Mouse (Mus musculus) bone marrow, adult 2 months (tissue): ENCODE measurements around the gene Zic1. TPM values are rescaled to one million over a fixed set of nuclear protein-coding genes. Genes with fewer than 3 reads are reported as not detected.

Source experiments
- H3K27ac ChIP-seq: fragments of 200-500 bp; 2 replicates; pipeline ENCODE4 v1.5.1; 2012; ENCODE audit warnings: low read depth, mild to moderate bottlenecking, control low read depth, inconsistent platforms, low read length; ENCODE audit not compliant: control insufficient read depth, poor library complexity, insufficient read depth
- H3K4me1 ChIP-seq: fragments of 200-500 bp; 2 replicates; pipeline ENCODE4 v1.6.1; 2011; ENCODE audit warnings: low read length; ENCODE audit not compliant: control insufficient read depth, insufficient read depth
- H3K4me3 ChIP-seq: fragments of 200-500 bp; replicated peaks from 2 replicates; pipeline ENCODE3; 2011; ENCODE audit warnings: mild to moderate bottlenecking, low read depth, low read length, control low read depth; ENCODE audit not compliant: control insufficient read depth
- CTCF ChIP-seq: fragments of 200-500 bp; IDR thresholded peaks from 2 replicates; pipeline ENCODE4 v1.5.1; 2011; ENCODE audit warnings: low read length, control low read depth; ENCODE audit not compliant: control insufficient read depth, insufficient read depth
- POLR2A ChIP-seq: fragments of 200-500 bp; IDR thresholded peaks from 2 replicates; pipeline ENCODE4 v1.6.1; 2011; ENCODE audit warnings: low read depth, mild to moderate bottlenecking, control low read depth, low read length, borderline replicate concordance; ENCODE audit not compliant: control insufficient read depth
- WGBS: fragments of 180-500 bp; shearing (Covaris S2); methylation state at CpG from one replicate; pipeline ENCODE4 v1.1.7; 2018; 5-methylcytosine and 5-hydroxymethylcytosine counted together
- polyA plus RNA-seq: library from polyadenylated mRNA; stranded (reverse); fragments of >200 nt; gene quantifications from 2 replicates; pipeline ENCODE4 v1.2.4, GENCODE M21; 2011; ENCODE audit warnings: low replicate concordance; ENCODE audit not compliant: missing spikeins, insufficient read depth, insufficient read length

The Zic1 gene
- polyA plus RNA-seq, 1 experiment = not detected

DNA sequence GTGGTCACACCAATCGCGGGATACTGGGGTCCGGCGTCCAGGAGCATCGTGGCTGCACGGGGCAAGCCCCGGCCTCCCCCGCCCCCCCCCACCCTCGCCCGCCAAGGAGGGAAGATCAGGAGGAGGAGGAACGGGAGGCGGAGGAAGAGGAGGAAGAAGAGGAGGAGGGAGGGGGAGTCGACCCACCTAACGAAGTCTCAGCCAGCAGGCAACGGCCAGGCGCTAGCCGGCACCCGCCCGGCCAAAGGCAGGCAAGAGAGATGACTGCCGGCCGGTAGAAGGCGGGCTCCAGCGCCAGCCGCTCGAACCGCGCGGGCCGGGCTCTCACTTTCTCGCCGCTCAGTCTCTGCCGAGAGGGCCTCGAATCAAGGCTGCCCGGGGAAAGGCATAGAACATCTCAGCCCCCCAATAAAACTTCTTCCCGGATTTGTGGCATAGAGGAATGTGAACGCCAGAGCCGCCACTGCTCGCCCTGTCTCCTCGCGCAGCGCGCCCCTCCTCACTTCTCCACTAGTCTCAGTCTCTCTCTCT lies 574 bp downstream of the Zic1 start:
- no peak for TF ChIP-seq POLR2A
- Histone ChIP-seq H3K27ac (no peak overlapping the region), H3K4me1 (no peaks in the 10 kb centered on the region), H3K4me3 (no peak overlapping the region)
- WGBS = 4% methylated on average over 42 of the region's 42 CpGs

DNA sequence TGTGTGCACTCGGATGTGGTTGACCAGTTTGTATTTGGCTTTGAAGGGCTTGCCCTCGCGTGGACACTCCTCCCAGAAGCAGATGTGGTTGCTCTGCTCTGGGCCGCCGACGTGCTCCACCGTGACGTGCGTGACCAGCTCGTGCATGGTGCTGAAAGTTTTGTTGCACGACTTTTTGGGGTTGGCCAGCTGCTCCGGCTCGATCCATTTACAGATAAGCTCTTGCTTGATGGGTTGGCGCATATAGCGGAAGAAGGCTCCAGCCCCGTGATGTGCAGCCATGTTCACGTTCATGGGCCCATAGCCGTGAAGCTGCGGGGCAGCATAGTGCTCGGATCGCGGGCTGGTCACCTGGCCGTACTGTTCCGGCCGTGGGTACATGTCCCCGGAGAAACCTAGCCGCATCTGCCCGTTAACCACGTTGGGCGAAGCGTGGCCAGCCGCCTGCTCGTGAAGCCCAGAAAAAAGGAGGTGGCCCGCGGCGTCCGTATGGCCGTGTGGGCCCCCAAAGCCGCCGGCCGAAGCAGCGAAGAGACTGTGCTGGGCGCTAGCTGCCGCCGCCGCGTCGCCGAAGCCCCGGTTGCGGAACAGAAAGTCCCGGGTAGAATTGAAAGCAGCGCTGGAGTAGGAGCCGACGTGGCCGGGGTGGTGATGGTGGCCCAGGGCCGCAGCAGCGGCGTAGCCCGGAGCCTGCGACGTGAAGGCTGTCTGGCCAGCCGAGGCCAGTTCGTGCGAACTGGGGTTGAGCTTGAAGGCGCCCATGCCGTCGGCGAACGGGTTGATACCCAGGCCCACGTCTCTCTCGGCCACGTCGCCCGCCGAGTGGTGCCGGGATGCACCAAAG lies 1.3 kb downstream of the Zic1 start:
- TF ChIP-seq CTCF (no peak), POLR2A (no peak)
- H3K27ac ChIP-seq = no peak overlapping the region
- no peaks in the 10 kb centered on the region for H3K4me1 ChIP-seq
- 3% methylated on average over 77 of the region's 77 CpGs for WGBS
- peak overlapping the region; percentile 16 for H3K4me3 ChIP-seq

DNA sequence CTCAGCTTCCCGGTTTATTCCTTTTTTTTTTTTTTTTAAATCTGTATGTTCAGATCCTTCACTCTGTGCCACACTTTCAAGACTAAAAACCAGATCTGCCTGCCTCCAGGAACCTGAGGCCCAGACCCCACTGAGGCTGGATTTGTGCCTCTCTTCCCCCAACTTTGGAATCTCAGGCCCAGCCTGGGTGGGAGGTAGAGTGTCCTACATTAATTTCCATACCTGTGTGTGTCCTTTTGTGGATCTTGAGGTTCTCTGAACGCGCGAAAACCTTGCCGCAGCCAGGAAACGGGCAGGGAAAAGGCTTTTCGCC lies 1.8 kb downstream of the Zic1 start:
- Histone ChIP-seq H3K4me3 (no peak overlapping the region), H3K4me1 (no peaks in the 10 kb centered on the region), H3K27ac (no peak overlapping the region)
- WGBS = 3% methylated on average over 7 of the region's 7 CpGs
- TF ChIP-seq POLR2A (no peak), CTCF (no peak)

DNA sequence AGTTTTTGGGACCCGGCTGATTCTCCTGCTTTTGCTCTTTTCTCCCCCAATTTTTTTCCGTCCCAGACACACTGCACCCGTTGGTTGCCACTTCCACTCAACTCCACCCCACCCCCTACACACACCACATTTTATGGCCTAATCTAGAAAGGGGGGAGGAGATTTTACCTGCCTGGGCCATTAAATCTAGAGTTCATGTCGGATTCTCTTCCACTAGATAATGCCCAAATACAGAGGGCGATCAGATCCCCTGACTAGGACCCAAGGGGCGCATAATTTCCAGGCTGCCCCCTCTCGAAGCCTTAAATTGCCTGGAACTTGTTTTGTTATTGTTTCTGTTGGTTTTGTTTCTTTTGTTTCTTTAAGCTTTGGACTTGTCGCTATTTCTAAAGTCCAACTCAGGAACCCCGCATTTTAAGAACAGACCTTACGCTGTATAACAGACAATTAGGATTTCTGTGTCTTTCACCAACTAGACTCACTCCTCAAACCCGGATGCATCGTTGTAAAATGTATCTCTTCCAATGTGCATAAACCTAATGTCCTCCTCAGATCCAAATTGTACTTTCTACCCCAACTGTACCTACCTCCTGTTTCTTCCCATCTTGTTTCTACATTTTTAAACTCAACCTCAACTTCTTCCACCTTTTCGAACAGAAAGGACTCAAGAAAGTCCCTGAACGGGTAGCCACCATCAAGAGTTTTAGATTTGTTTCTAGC lies 2.4 kb downstream of the Zic1 start:
- no peak overlapping the region for H3K27ac ChIP-seq
- no peak overlapping the region for H3K4me3 ChIP-seq
- no peaks in the 10 kb centered on the region for H3K4me1 ChIP-seq
- TF ChIP-seq POLR2A = no peak
- no peak for TF ChIP-seq CTCF
- WGBS = 12% methylated on average over 14 of the region's 14 CpGs

DNA sequence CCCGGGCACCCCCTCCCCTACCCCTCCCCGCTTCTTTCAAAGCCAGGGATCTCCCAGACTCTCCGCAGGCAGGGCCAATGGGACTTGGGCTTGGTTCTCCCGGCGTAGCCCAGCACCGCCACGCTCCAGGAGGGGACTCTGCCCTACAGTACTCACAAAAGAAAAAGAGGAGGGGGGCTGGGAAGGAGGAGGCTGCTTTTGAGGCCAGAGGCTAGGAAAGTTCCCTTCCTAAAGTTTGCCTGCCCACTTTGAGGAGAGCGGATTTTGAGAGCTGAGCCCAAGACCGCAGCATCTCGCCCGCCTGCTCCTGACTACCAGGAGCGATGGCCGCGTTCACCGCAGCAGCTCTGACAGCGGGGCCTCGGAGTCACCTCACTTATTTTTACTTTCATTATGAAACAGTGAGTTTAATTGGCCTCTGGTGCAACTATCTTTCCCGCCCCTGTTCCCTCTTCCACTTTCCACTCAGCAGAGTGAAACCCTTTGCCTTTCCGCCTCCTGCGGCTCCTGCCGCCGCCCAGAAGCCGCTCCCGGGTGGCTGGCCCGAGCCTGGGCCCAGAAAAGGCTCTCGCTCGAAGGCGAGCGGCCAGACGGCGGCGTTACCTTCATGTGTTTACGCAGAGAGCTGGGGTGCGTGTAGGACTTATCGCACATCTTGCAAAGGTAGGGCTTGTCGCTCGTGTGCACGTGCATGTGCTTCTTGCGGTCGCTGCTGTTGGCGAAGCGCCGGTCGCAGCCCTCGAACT lies 3.6 kb downstream of the Zic1 start, which contains the start of gene Zic4:
TSS of gene Zic4 (plus strand) at position 558 of the 746 bp plus-strand sequence.
- H3K4me1 ChIP-seq = no peaks in the 10 kb centered on the region
- no peak within 1 kb of the TSS for H3K27ac ChIP-seq
- 1% methylated on average over 45 of the region's 45 CpGs for WGBS
- no peak for TF ChIP-seq CTCF
- no peak for TF ChIP-seq POLR2A
- no peak within 1 kb of the TSS for H3K4me3 ChIP-seq

DNA sequence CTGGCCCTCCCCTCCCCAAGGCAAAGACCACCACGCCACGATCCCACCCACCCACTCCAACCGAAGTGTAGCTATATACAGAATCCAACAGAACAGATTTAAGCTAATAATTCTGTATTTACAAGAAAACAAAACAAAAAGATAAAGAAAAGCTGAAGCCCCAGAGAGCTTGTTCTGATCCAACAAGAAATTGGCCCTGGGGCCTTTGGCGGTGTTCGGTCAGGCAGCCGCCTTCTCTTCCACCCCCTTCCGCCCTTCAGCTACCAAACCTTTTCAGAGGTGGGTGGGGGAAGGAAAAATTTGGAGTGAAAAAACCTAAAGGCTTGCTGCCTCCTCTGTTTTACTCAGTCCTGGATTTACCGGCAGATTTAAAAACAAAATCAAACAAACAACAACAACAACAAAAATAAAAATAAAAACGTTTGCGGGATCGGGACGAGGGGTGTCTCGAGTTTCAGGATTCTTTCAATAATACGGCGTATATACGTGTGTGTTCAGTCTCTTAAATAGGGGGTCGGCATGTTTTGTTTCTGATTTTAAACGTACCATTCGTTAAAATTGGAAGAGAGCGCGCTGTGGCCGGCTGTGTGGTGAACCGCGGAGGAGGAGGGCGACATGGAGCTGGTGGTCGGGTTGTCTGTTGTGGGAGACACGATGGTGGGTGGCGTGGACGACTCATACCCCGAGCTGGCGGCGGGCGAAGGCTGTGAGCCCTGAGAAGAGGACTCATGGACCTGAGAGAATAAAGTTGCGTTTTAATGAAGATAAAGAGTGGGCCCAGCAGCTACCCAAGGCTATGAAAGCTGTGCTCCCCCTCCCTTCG lies 4.4 kb downstream of the Zic1 start:
- WGBS = 5% methylated on average over 35 of the region's 35 CpGs
- Histone ChIP-seq H3K4me3 (no peak overlapping the region), H3K4me1 (no peaks in the 10 kb centered on the region), H3K27ac (no peak overlapping the region)
- TF ChIP-seq CTCF (no peak), POLR2A (no peak)

DNA sequence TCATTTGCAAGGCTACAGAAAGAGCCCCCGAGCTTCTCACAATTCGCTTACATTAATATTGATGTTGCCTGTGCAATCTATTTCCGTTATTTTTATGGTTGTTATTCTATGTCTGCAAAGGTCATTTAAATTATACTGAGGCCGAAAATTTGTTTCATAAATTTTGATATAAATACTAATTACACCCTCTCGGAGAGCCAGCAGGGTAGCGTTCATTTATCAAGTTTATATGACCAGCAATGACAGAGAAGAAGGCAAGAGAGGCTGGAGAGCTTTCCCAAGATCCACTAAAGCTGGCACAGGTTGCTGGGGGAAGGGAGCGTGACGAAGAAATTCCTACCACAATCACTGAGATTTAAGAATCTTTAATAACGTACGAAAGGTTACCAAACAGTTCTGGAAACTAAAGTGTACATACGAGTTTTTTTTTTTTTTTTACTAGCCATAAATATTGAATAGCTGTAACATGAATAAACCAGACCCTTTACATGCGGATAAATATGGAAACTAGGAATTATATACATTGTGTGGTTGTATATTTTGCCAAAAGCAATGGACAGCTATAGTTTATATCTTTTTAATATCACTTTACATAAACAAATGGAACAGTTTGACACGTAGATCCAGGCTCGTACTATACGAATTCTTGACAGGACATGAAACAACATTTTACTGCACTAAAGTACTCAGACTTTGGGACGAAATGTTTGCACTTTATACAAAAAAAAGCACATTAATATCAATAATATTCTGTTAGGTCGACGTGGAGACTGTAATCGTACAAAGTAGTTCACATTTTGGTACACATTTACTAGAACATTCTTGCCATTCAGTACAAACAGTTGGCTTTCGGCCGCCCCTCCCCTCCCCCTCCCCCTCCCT lies 5.2 kb downstream of the Zic1 start:
- Histone ChIP-seq H3K27ac (no peak overlapping the region), H3K4me3 (no peak overlapping the region), H3K4me1 (no peaks in the 10 kb centered on the region)
- WGBS = 11% methylated on average over 21 of the region's 21 CpGs
- TF ChIP-seq POLR2A (no peak), CTCF (no peak)
